Mouse (Mus musculus) CH12.LX (cell line): Measurements from ENCODE around the gene Cfdp1. TPM values are rescaled to one million over a fixed set of nuclear protein-coding genes. Genes with fewer than 3 reads are reported as not detected.

Source experiments
- DNase-seq: peaks from one replicate; pipeline ENCODE4 v3.0.0-alpha.2; 2013; ENCODE audit errors: extremely low read depth
- H3K27ac ChIP-seq: 2 replicates; pipeline ENCODE4 v1.5.1; 2012; ENCODE audit warnings: low read depth, mild to moderate bottlenecking, control low read depth, moderate library complexity; ENCODE audit not compliant: insufficient read depth
- H3K27me3 ChIP-seq: replicated peaks from 2 replicates; pipeline ENCODE3; 2012; ENCODE audit warnings: inconsistent platforms
- H3K36me3 ChIP-seq, 2 experiments: replicated peaks in 1 of 2; 2 replicates each; pipeline versions ENCODE3 to v1.6.1; 2012; ENCODE audit warnings: inconsistent platforms in 1 of 2, low read length in 1 of 2, mild to moderate bottlenecking in 1 of 2, mixed read lengths in 1 of 2, moderate library complexity in 1 of 2; ENCODE audit not compliant: control insufficient read depth in 1 of 2, insufficient read depth in 1 of 2
- H3K4me1 ChIP-seq, 2 experiments: 2 replicates each; pipeline ENCODE4 v1.6.1; 2012; ENCODE audit warnings: inconsistent platforms in 1 of 2, moderate library complexity in 1 of 2; ENCODE audit not compliant: insufficient read depth in 2 of 2, control insufficient read depth in 1 of 2
- H3K4me2 ChIP-seq: 2 replicates; pipeline ENCODE4 v1.6.1; 2012; ENCODE audit warnings: low read depth, mild to moderate bottlenecking, control low read depth; ENCODE audit not compliant: poor library complexity, insufficient read depth, severe bottlenecking
- H3K4me3 ChIP-seq, 3 experiments: fragments of 150-350 bp in 1 of 3; sonication (generic) in 1 of 3; replicated peaks in 1 of 3; 2 replicates each; pipeline versions ENCODE3 to v1.5.1; 2011 to 2012; ENCODE audit warnings: low read depth in 2 of 3, low read length in 2 of 3, mild to moderate bottlenecking in 2 of 3, moderate library complexity in 2 of 3, control low read depth in 1 of 3, improper control_type of control experiment in 1 of 3, inconsistent platforms in 1 of 3, mixed read lengths in 1 of 3; ENCODE audit not compliant: poor library complexity in 1 of 3
- H3K79me2 ChIP-seq: replicated peaks from 2 replicates; pipeline ENCODE4 v1.6.1; 2012; ENCODE audit warnings: mild to moderate bottlenecking, moderate library complexity; ENCODE audit not compliant: control insufficient read depth, poor library complexity, insufficient read depth, severe bottlenecking; ENCODE audit errors: extremely low read depth
- H3K9ac ChIP-seq: 2 replicates; pipeline ENCODE4 v1.6.1; 2012; ENCODE audit warnings: low read depth, mild to moderate bottlenecking, control low read depth, moderate library complexity; ENCODE audit not compliant: insufficient read depth
- H3K9me3 ChIP-seq: replicated peaks from 2 replicates; pipeline ENCODE3; 2012; ENCODE audit warnings: low read length, inconsistent platforms, mixed read lengths
- BHLHE40 ChIP-seq: IDR thresholded peaks from 2 replicates; pipeline ENCODE4 v1.6.1; 2011; ENCODE audit warnings: mild to moderate bottlenecking, low read depth, low read length, improper control_type of control experiment
- CHD2 ChIP-seq: IDR thresholded peaks from 2 replicates; pipeline ENCODE4 v1.6.1; 2011; ENCODE audit warnings: low read length, improper control_type of control experiment
- CTCF ChIP-seq, 2 experiments: IDR thresholded peaks in 1 of 2; conservative IDR thresholded peaks in 1 of 2; 2 replicates each; pipeline ENCODE4 v1.5.1; 2011 to 2012; ENCODE audit warnings: low read depth in 2 of 2, low read length in 2 of 2, improper control_type of control experiment in 1 of 2, inconsistent platforms in 1 of 2, mild to moderate bottlenecking in 1 of 2, moderate library complexity in 1 of 2
- E2F4 ChIP-seq: IDR thresholded peaks from 2 replicates; pipeline ENCODE4 v1.6.1; 2011; ENCODE audit warnings: low read depth, low read length, improper control_type of control experiment; ENCODE audit not compliant: insufficient replicate concordance
- EP300 ChIP-seq: IDR thresholded peaks from 2 replicates; pipeline ENCODE4 v1.6.1; 2011; ENCODE audit warnings: low read length, improper control_type of control experiment
- ETS1 ChIP-seq: conservative IDR thresholded peaks from 2 replicates; pipeline ENCODE4 v1.6.1; 2012; ENCODE audit warnings: low read depth, mild to moderate bottlenecking, inconsistent platforms, low read length, improper control_type of control experiment, moderate library complexity
- HCFC1 ChIP-seq: IDR thresholded peaks from 2 replicates; pipeline ENCODE4 v1.6.1; 2012; ENCODE audit warnings: low read depth, mild to moderate bottlenecking, inconsistent platforms, low read length, improper control_type of control experiment
- IRF4 ChIP-seq: IDR thresholded peaks from 2 replicates; pipeline ENCODE4 v1.6.1; 2014; ENCODE audit warnings: low read depth, mild to moderate bottlenecking, inconsistent platforms, low read length, improper control_type of control experiment
- MAFK ChIP-seq: IDR thresholded peaks from 2 replicates; pipeline ENCODE4 v1.6.1; 2011; ENCODE audit warnings: low read length, improper control_type of control experiment; ENCODE audit not compliant: insufficient replicate concordance
- MAX ChIP-seq: IDR thresholded peaks from 2 replicates; pipeline ENCODE4 v1.6.1; 2011; ENCODE audit warnings: low read length, improper control_type of control experiment
- MAZ ChIP-seq: IDR thresholded peaks from 2 replicates; pipeline ENCODE4 v1.6.1; 2012; ENCODE audit warnings: low read depth, mild to moderate bottlenecking, inconsistent platforms, low read length, improper control_type of control experiment, moderate library complexity
- NELFE ChIP-seq: IDR thresholded peaks from 2 replicates; pipeline ENCODE4 v1.6.1; 2011; ENCODE audit warnings: low read depth, low read length, improper control_type of control experiment
- NRF1 ChIP-seq: IDR thresholded peaks from 2 replicates; pipeline ENCODE4 v1.6.1; 2014; ENCODE audit warnings: low read depth, mild to moderate bottlenecking, inconsistent platforms, low read length, improper control_type of control experiment, moderate library complexity
- PAX5 ChIP-seq: IDR thresholded peaks from 2 replicates; pipeline ENCODE4 v1.6.1; 2012; ENCODE audit warnings: low read length, inconsistent platforms, mixed read lengths
- POLR2AphosphoS2 ChIP-seq: IDR thresholded peaks from 2 replicates; pipeline ENCODE4 v1.6.1; 2011; ENCODE audit warnings: low read depth, low read length, improper control_type of control experiment
- RCOR1 ChIP-seq: conservative IDR thresholded peaks from 2 replicates; pipeline ENCODE4 v1.6.1; 2012; ENCODE audit warnings: low read depth, mild to moderate bottlenecking, inconsistent platforms, low read length, improper control_type of control experiment
- SIN3A ChIP-seq: IDR thresholded peaks from 2 replicates; pipeline ENCODE4 v1.6.1; 2012; ENCODE audit warnings: low read length, improper control_type of control experiment, inconsistent platforms
- SMC3 ChIP-seq: IDR thresholded peaks from 2 replicates; pipeline ENCODE4 v1.6.1; 2011; ENCODE audit warnings: low read depth, low read length, improper control_type of control experiment
- TBP ChIP-seq: conservative IDR thresholded peaks from 2 replicates; pipeline ENCODE4 v1.6.1; 2011; ENCODE audit warnings: low read depth, low read length, improper control_type of control experiment
- TCF12 ChIP-seq: IDR thresholded peaks from 2 replicates; pipeline ENCODE4 v1.6.1; 2014; ENCODE audit warnings: low read depth, mild to moderate bottlenecking, inconsistent platforms, low read length, improper control_type of control experiment
- USF2 ChIP-seq: conservative IDR thresholded peaks from 2 replicates; pipeline ENCODE4 v1.6.1; 2011; ENCODE audit warnings: low read depth, low read length, improper control_type of control experiment
- ZC3H11A ChIP-seq: IDR thresholded peaks from 2 replicates; pipeline ENCODE4 v1.6.1; 2012; ENCODE audit warnings: low read depth, mild to moderate bottlenecking, inconsistent platforms, low read length, improper control_type of control experiment
- ZKSCAN1 ChIP-seq: IDR thresholded peaks from 2 replicates; pipeline ENCODE4 v1.6.1; 2012; ENCODE audit warnings: low read depth, inconsistent platforms, low read length, improper control_type of control experiment, borderline replicate concordance
- dilution Hi-C: fragments of 300-500 bp; cut with MboI; formaldehyde crosslinking; loops from 2 replicates; pipeline ENCODE4 v1.14.3; 2020; ENCODE audit warnings: low sequenced_read_pairs; ENCODE audit not compliant: extremely low pct_unique_long_range_greater_than_20kb, extremely low pct_ligation_motif_present
- in situ Hi-C: fragments of 300-500 bp; cut with MboI; formaldehyde crosslinking; loops from 3 replicates; pipeline ENCODE4 v1.14.3; 2019; ENCODE audit warnings: low sequenced_read_pairs, low pct_ligation_motif_present, low pct_unique_long_range_greater_than_20kb, mixed read lengths
- polyA plus RNA-seq: library from polyadenylated mRNA; unstranded; fragments of >175 nt; gene quantifications from 2 replicates; pipeline ENCODE4 v1.2.1, GENCODE M21; 2012; ENCODE audit warnings: low read depth; ENCODE audit not compliant: insufficient read length
- total RNA-seq, 2 experiments: library from RNA; depleted of rRNA; stranded (reverse); fragments of 300-350 nt in 1 of 2; fragments of >200 nt in 1 of 2; gene quantifications; 2 replicates each; pipeline ENCODE4 v1.2.3; 2012 to 2014

The Cfdp1 gene
- total and polyA plus RNA-seq, 3 experiments, result 113 to 210 (median 169) TPM

DNA sequence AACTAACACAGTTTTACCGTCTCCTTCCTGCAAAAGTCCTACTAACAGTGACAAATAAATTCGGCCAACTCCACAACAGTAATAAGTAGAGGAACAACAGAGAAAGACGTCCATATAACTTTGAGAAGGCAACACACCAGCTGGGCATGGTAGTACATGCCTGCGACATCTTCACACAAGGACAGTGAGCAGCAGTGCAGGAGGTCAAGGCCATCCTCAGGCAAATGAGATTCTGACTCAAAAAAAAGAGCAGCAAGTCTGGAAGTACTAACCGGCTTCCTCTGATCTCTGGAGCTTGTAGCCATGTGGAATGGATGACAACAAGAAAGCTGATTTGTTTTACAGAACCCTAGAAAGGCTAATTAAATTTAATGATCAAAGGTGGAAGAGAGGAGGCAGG, 21.1 kb downstream of the Cfdp1 start:
- DNase-seq, result no peak
- Histone ChIP-seq H3K79me2 (no peaks in the 10 kb centered on the region), H3K36me3 (peaks cover 40 to 92% of the 10 kb centered on the region in 2 experiments), H3K27me3 (no peaks in the 10 kb centered on the region), H3K27ac (no peak overlapping the region), H3K9ac (no peak overlapping the region), H3K9me3 (no peaks in the 10 kb centered on the region), H3K4me1 (no peaks in the 10 kb centered on the region), H3K4me2 (no peak overlapping the region), H3K4me3 (no peak overlapping the region)
- TF ChIP-seq TBP (no peak), SMC3 (no peak), CTCF (conservative IDR thresholded peaks at IDR 0.05 in 1 of 2, IDR thresholded peaks at IDR 0.05 in 1 of 2; ENCODE audit: low read depth in 2 of 2, low read length in 2 of 2) (no peak), IRF4 (no peak), MAFK (no peak), SIN3A (no peak), BHLHE40 (no peak), NRF1 (no peak), PAX5 (no peak), MAZ (no peak), ETS1 (no peak), MAX (no peak)
- in situ Hi-C loops (loop anchor here (10.0 kb wide), 2 partner anchors 98 to 128 kb away; no protein-coding TSS in a partner anchor), dilution Hi-C loops (no loop called here)

DNA sequence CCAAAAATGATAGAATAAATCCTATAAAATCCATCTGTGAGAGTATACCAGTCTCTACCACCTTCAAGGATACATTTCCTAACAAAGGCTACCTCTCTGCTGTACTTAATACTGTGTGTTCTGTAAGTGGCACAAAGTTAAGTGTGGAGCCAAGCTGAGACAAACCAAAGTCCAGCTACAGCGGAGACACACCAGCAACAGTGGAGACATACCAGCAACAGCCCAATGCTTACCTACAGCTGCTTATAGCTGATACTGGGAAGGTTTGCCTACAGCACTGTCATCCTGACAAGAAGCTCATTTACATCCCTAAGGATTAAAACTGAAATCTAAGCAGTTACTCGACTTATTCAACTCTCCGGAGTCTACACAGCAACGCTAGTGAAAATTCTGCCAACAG, 22.1 kb downstream of the Cfdp1 start:
- dilution Hi-C loops, result no loop called here
- Histone ChIP-seq H3K9me3 (no peaks in the 10 kb centered on the region), H3K36me3 (peaks cover 32 to 89% of the 10 kb centered on the region in 2 experiments), H3K4me3 (no peak overlapping the region), H3K27me3 (no peaks in the 10 kb centered on the region), H3K27ac (no peak overlapping the region), H3K79me2 (no peaks in the 10 kb centered on the region), H3K9ac (no peak overlapping the region), H3K4me2 (no peak overlapping the region), H3K4me1 (no peaks in the 10 kb centered on the region)
- in situ Hi-C loops, result loop anchor here (10.0 kb wide), 2 partner anchors 97 to 127 kb away; no protein-coding TSS in a partner anchor
- no peak for DNase-seq
- TF ChIP-seq HCFC1, result no peak
- TF ChIP-seq ZKSCAN1, result no peak
- TF ChIP-seq USF2, result no peak
- no peak for TF ChIP-seq ZC3H11A
- TF ChIP-seq EP300, result no peak
- no peak for TF ChIP-seq RCOR1
- TF ChIP-seq IRF4, result no peak
- no peak for TF ChIP-seq E2F4
- TF ChIP-seq CHD2, result no peak
- TF ChIP-seq POLR2AphosphoS2, result no peak
- TF ChIP-seq TCF12, result no peak
- no peak for TF ChIP-seq MAFK
- no peak for TF ChIP-seq PAX5
- TF ChIP-seq ETS1, result no peak
- no peak for TF ChIP-seq NELFE
